Mouse (Mus musculus) hindbrain, embryonic 11.5 days (tissue): ENCODE data around the gene Ccnq. TPM values are rescaled to one million over a fixed set of nuclear protein-coding genes. Genes with fewer than 3 reads are reported as not detected.
"Not testable (repeated sequence)": the region's sequence is repeated elsewhere in the genome, so short reads cannot be mapped to it uniquely, and the experiment has no call there.

Source experiments
- ATAC-seq: fragments of 200-750 bp; cut with Nextera tagmentation; 2 replicates; pipeline ENCODE4 v1.8.0; 2017; ENCODE audit warnings: mild to moderate bottlenecking, moderate TSS enrichment, moderate library complexity; ENCODE audit not compliant: low FRiP score
- DNase-seq: peaks from one replicate; pipeline ENCODE4 v3.0.0-alpha.2; 2015; ENCODE audit warnings: low spot score
- H3K27ac ChIP-seq: fragments of 300-500 bp; sonication (generic); 2 replicates; pipeline ENCODE4 v1.5.1; 2014; ENCODE audit warnings: mild to moderate bottlenecking, low read depth, low read length
- H3K27me3 ChIP-seq: fragments of 300-500 bp; sonication (generic); 2 replicates; pipeline ENCODE4 v1.6.1; 2014; ENCODE audit warnings: mild to moderate bottlenecking, low read length, moderate library complexity, mixed read lengths; ENCODE audit not compliant: control insufficient read depth, insufficient read depth
- H3K36me3 ChIP-seq: fragments of 300-500 bp; sonication (generic); 2 replicates; pipeline ENCODE4 v1.6.1; 2014; ENCODE audit warnings: mild to moderate bottlenecking, low read length, moderate library complexity, mixed read lengths; ENCODE audit not compliant: control insufficient read depth, insufficient read depth
- H3K4me1 ChIP-seq: fragments of 300-500 bp; sonication (generic); replicated peaks from 2 replicates; pipeline ENCODE4 v1.6.1; 2014; ENCODE audit warnings: low read length, mixed read lengths; ENCODE audit not compliant: control insufficient read depth, insufficient read depth
- H3K4me2 ChIP-seq: fragments of 300-500 bp; sonication (generic); replicated peaks from 2 replicates; pipeline ENCODE4 v1.6.1; 2014; ENCODE audit warnings: mild to moderate bottlenecking, low read depth, low read length
- H3K4me3 ChIP-seq: fragments of 300-500 bp; sonication (generic); 2 replicates; pipeline ENCODE4 v1.5.1; 2014; ENCODE audit warnings: low read depth, low read length
- H3K9ac ChIP-seq: fragments of 300-500 bp; sonication (generic); 2 replicates; pipeline ENCODE4 v1.6.1; 2014; ENCODE audit warnings: low read depth, low read length
- H3K9me3 ChIP-seq: fragments of 300-500 bp; sonication (generic); 2 replicates; pipeline ENCODE4 v1.6.1; 2016; ENCODE audit warnings: low read length; ENCODE audit not compliant: control insufficient read depth
- WGBS: fragments of 180-500 bp; shearing (Covaris S2); extraction: QIAGEN DNeasy Blood & Tissue Kit; methylation state at CpG from one replicate; pipeline ENCODE4 v1.1.7; 2014; 5-methylcytosine and 5-hydroxymethylcytosine counted together
- polyA plus RNA-seq: library from polyadenylated mRNA; unstranded; fragments of >200 nt; fragmentation: Nextera tagmentation; extraction: Ambion mirVana; gene quantifications from 2 replicates; pipeline ENCODE4 v1.2.1, GENCODE M21; 2014

The Ccnq gene
- polyA plus RNA-seq, 1 experiment from 2014 or later, result 33.2 TPM

GRCm38 (mm10) chr11:78768778-78769177 is 17.2 kb upstream of the Ccnq start:
- no peak overlapping the region for H3K4me3 ChIP-seq
- 32% methylated on average over 3 of the region's 3 CpGs for WGBS
- H3K27me3 ChIP-seq, result no peaks in the 10 kb centered on the region
- ATAC-seq (no peak), DNase-seq (no peak)
- no peak overlapping the region for H3K4me2 ChIP-seq
- H3K4me1 ChIP-seq, result no peaks in the 10 kb centered on the region
- H3K27ac ChIP-seq, result no peak overlapping the region
- no peak overlapping the region for H3K9ac ChIP-seq
- no peaks in the 10 kb centered on the region for H3K9me3 ChIP-seq
- no peaks in the 10 kb centered on the region for H3K36me3 ChIP-seq

GRCm38 (mm10) chr11:78766069-78766830 is 14.7 kb upstream of the Ccnq start:
- Histone ChIP-seq H3K27ac (no peak overlapping the region), H3K9me3 (no peaks in the 10 kb centered on the region), H3K4me3 (no peak overlapping the region), H3K36me3 (no peaks in the 10 kb centered on the region), H3K27me3 (no peaks in the 10 kb centered on the region), H3K9ac (no peak overlapping the region), H3K4me1 (no peaks in the 10 kb centered on the region), H3K4me2 (no peak overlapping the region)
- no peak for ATAC-seq
- WGBS, result 90% methylated on average over 6 of the region's 6 CpGs
- no peak for DNase-seq

DNA sequence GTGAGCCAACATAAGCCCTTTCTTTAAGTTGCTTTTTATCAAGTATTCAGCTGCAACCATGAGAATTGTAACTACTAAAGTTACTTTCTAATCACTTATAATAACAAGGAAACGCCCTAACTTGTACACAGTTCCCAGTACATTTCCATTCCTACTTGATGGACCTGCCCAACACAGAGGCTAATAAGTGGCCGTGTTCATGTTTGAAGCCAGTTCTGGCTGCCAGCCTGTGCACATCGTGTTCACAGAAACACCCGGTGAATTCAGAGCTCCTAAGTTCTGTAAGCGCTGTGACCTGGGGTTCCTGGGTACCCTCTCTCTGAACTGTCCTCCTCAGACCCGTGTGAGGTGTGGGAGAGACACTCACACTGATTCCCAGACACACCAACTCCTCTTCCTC is 13.3 kb upstream of the Ccnq start:
- no peak overlapping the region for H3K4me3 ChIP-seq
- DNase-seq (no peak), ATAC-seq (no peak)
- no peak overlapping the region for H3K4me2 ChIP-seq
- H3K27me3 ChIP-seq, result no peaks in the 10 kb centered on the region
- H3K36me3 ChIP-seq, result no peaks in the 10 kb centered on the region
- no peak overlapping the region for H3K9ac ChIP-seq
- no peaks in the 10 kb centered on the region for H3K4me1 ChIP-seq
- H3K9me3 ChIP-seq, result no peaks in the 10 kb centered on the region
- H3K27ac ChIP-seq, result no peak overlapping the region
- 84% methylated on average over 6 of the region's 6 CpGs for WGBS

DNA sequence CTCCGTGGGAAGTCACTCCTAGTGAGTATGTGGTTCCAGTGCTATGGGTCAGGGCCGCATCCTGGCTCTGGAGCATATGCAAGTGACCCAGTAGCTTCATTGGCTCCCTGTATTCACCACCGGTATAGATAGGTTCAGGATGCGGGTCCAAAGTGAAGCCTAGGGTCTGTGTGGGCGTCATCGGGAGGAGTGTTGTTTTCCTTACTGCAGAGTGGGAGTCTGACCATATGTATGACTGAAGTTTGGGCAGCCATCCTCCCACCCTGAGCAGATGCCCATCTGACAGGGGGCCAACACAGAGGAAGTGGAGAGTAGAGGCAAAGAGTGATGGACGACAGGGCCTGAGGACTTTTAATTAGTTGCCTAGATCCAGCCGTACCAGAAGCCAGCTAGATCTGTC is 12.8 kb upstream of the Ccnq start:
- Histone ChIP-seq H3K27me3 (no peaks in the 10 kb centered on the region), H3K27ac (no peak overlapping the region), H3K36me3 (no peaks in the 10 kb centered on the region), H3K4me1 (no peaks in the 10 kb centered on the region), H3K9ac (no peak overlapping the region), H3K9me3 (no peaks in the 10 kb centered on the region), H3K4me3 (no peak overlapping the region), H3K4me2 (no peak overlapping the region)
- ATAC-seq (no peak), DNase-seq (no peak)
- 82% methylated on average over 8 of the region's 8 CpGs for WGBS

DNA sequence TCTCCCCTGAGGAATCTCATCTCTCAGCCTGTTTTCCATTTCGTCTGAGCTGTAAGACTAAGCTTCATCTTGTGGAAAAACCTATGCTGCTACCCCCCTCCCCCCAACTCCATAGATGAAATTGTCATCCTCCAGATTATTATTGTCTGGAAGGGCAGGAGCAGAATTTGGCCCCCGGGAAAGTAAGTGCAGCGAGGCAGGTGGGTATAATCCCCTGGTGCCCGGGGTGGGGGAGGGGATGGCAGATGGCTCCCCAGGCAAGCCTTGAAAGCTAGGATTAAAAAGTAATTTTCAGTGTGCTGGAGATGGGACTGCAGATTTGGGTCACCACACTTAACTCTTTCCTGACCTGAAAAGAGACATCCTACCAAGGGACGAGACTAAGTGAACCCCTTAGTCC is 10.7 kb upstream of the Ccnq start:
- no peaks in the 10 kb centered on the region for H3K36me3 ChIP-seq
- 45% methylated on average over 5 of the region's 5 CpGs for WGBS
- H3K27me3 ChIP-seq, result no peaks in the 10 kb centered on the region
- H3K4me3 ChIP-seq, result no peak overlapping the region
- ATAC-seq, result no peak
- no peak overlapping the region for H3K27ac ChIP-seq
- H3K9ac ChIP-seq, result no peak overlapping the region
- no peak for DNase-seq
- no peak overlapping the region for H3K4me2 ChIP-seq
- H3K9me3 ChIP-seq, result no peaks in the 10 kb centered on the region
- no peaks in the 10 kb centered on the region for H3K4me1 ChIP-seq

- DNase-seq (no peak), ATAC-seq (no peak)
- Histone ChIP-seq H3K27me3 (no peaks in the 10 kb centered on the region), H3K36me3 (no peaks in the 10 kb centered on the region), H3K4me3 (no peak overlapping the region), H3K4me2 (no peak overlapping the region), H3K9ac (no peak overlapping the region), H3K4me1 (no peaks in the 10 kb centered on the region), H3K27ac (no peak overlapping the region), H3K9me3 (no peaks in the 10 kb centered on the region)
- WGBS, result 50% methylated on average over 9 of the region's 9 CpGs
Measured at GRCm38 (mm10) chr11:78761086-78761485, 9.6 kb upstream of the Ccnq start.

DNA sequence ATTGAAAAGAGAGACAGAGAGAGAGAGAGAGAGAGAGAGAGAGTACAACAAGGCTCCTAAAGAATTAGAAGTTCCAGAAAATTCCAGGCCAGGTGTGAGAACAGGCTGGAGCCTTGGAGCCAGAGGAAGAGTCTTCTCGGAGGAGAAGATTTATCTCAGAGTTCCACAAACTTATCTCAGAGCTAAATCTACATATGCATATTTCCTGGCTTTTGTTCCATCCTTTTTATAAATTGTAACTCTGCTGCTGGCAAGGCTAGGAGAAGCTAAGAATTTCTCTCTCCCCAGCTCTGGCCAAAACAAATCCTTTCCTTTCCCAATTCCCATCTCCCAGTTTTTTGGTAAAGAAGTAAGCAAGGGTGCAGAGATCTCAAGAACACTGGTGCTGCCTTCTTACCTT is 3.8 kb upstream of the Ccnq start:
- Histone ChIP-seq H3K9me3 (no peaks in the 10 kb centered on the region), H3K9ac (no peak overlapping the region), H3K4me1 (0 out of 2 replicates have a peak, but pooled peaks cover 3% of the 10 kb centered on the region), H3K36me3 (no peaks in the 10 kb centered on the region), H3K4me2 (no peak overlapping the region), H3K4me3 (no peak overlapping the region), H3K27ac (no peak overlapping the region), H3K27me3 (no peaks in the 10 kb centered on the region)
- DNase-seq (no peak), ATAC-seq (no peak)
- WGBS, result 83% methylated on average over 1 of the region's 1 CpGs

GRCm38 (mm10) chr11:78754177-78754576 is 2.6 kb upstream of the Ccnq start:
- not testable (repeated sequence) for DNase-seq, H3K27me3 ChIP-seq, H3K4me1 ChIP-seq, ATAC-seq, H3K4me2 ChIP-seq, H3K9ac ChIP-seq, H3K4me3 ChIP-seq, H3K36me3 ChIP-seq, H3K27ac ChIP-seq, H3K9me3 ChIP-seq
- WGBS, result 96% methylated on average over 1 of the region's 1 CpGs

DNA sequence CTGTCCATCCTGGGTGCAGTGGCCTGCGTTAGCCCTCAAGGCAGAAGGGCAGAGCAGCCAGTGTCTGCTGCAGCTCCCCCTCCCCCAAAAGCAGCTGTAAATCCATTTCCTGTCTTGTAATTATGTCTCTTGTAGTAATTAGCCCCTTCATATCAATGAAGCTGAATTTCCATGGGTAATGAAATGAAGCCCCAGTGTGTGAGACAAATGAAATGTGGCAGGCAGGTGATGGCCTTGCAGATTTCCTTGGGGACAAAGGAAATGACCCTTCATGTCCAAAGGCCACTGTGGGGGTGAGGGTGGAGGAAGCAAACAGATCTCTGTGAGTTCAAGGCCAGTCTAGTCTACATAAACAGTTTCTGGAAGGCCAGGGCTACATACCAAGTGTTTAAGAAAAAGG is 1.7 kb upstream of the Ccnq start:
- ATAC-seq, result no peak
- H3K27me3 ChIP-seq, result no peaks in the 10 kb centered on the region
- WGBS, result 77% methylated on average over 1 of the region's 1 CpGs

More for the DNA sequence above, 1.7 kb upstream of the Ccnq start:
- Histone ChIP-seq H3K4me3 (no peak overlapping the region), H3K4me1 (0 out of 2 replicates have a peak, but pooled peaks cover 3% of the 10 kb centered on the region), H3K36me3 (no peaks in the 10 kb centered on the region), H3K4me2 (no peak overlapping the region), H3K9ac (no peak overlapping the region), H3K9me3 (no peaks in the 10 kb centered on the region), H3K27ac (no peak overlapping the region)
- DNase-seq, result no peak
